Mouse (Mus musculus) lung, postnatal 0 days (tissue): ENCODE data around the gene Ptpn1. TPM values are rescaled to one million over a fixed set of nuclear protein-coding genes. Genes with fewer than 3 reads are reported as not detected.

ENCODE experiments used
- ATAC-seq: fragments of 200-750 bp; cut with Nextera tagmentation; 2 replicates; pipeline ENCODE4 v1.8.0; 2017; ENCODE audit warnings: moderate library complexity
- DNase-seq: peaks from one replicate; pipeline ENCODE4 v3.0.0-alpha.2; 2016; ENCODE audit warnings: low spot score
- H3K27ac ChIP-seq: fragments of 300-500 bp; sonication (generic); 2 replicates; pipeline ENCODE4 v1.5.1; 2014; ENCODE audit warnings: antibody characterized with exemption, mild to moderate bottlenecking, low read length, mixed read lengths
- H3K27me3 ChIP-seq: fragments of 300-500 bp; sonication (generic); replicated peaks from 2 replicates; pipeline ENCODE4 v1.6.1; 2014; ENCODE audit warnings: low read length, mixed read lengths; ENCODE audit not compliant: insufficient read depth
- H3K36me3 ChIP-seq: fragments of 300-500 bp; sonication (generic); 2 replicates; pipeline ENCODE4 v1.6.1; 2014; ENCODE audit warnings: low read length, mixed read lengths; ENCODE audit not compliant: insufficient read depth
- H3K4me1 ChIP-seq: fragments of 300-500 bp; sonication (generic); 2 replicates; pipeline ENCODE4 v1.6.1; 2014; ENCODE audit warnings: antibody characterized with exemption, low read depth, low read length, mixed read lengths; ENCODE audit not compliant: insufficient read depth
- H3K4me2 ChIP-seq: fragments of 300-500 bp; sonication (generic); replicated peaks from 2 replicates; pipeline ENCODE4 v1.6.1; 2014; ENCODE audit warnings: low read depth, mild to moderate bottlenecking, low read length, moderate library complexity, mixed read lengths
- H3K4me3 ChIP-seq: fragments of 300-500 bp; sonication (generic); 2 replicates; pipeline ENCODE4 v1.5.1; 2014; ENCODE audit warnings: low read depth, low read length
- H3K9ac ChIP-seq: fragments of 300-500 bp; sonication (generic); replicated peaks from 2 replicates; pipeline ENCODE4 v1.6.1; 2014; ENCODE audit warnings: low read depth, mild to moderate bottlenecking
- H3K9me3 ChIP-seq: fragments of 300-500 bp; sonication (generic); 2 replicates; pipeline ENCODE4 v1.6.1; 2016; ENCODE audit warnings: low read length, mixed read lengths
- CTCF ChIP-seq: IDR thresholded peaks from 2 replicates; pipeline ENCODE4 v1.5.1; 2016; ENCODE audit warnings: antibody characterized with exemption, mild to moderate bottlenecking
- EP300 ChIP-seq: IDR thresholded peaks from 2 replicates; pipeline ENCODE4 v1.6.1; 2016; ENCODE audit warnings: antibody characterized with exemption, mild to moderate bottlenecking, control low read depth
- WGBS: fragments of 180-500 bp; shearing (Covaris S2); extraction: QIAGEN DNeasy Blood & Tissue Kit; methylation state at CpG from one replicate; pipeline ENCODE4 v1.1.7; 2014; 5-methylcytosine and 5-hydroxymethylcytosine counted together
- polyA plus RNA-seq: library from polyadenylated mRNA; unstranded; fragments of >200 nt; fragmentation: Nextera tagmentation; extraction: Ambion mirVana; gene quantifications from 2 replicates; pipeline ENCODE4 v1.2.1, GENCODE M21; 2015

Ptpn1 gene
- polyA plus RNA-seq, 1 experiment from 2014 or later: 81.2 TPM

- no peak overlapping the region for H3K9ac ChIP-seq
- 39% methylated on average over 10 of the region's 10 CpGs for WGBS
Observed at GRCm38 (mm10) chr2:167893680-167894079, 38.2 kb upstream of the Ptpn1 start.

GRCm38 (mm10) chr2:167894948-167895372 is 36.9 kb upstream of the Ptpn1 start:
- Histone ChIP-seq H3K9ac (no peak overlapping the region), H3K9me3 (no peaks in the 10 kb centered on the region), H3K27me3 (0 out of 2 replicates have a peak, but pooled peaks cover 3% of the 10 kb centered on the region), H3K27ac (no peak overlapping the region), H3K36me3 (no peaks in the 10 kb centered on the region), H3K4me3 (no peak overlapping the region), H3K4me2 (peak overlapping the region; percentile 11; the same call in 1 of the 2 replicates), H3K4me1 (no peaks in the 10 kb centered on the region)
- peak; percentile 97 for TF ChIP-seq CTCF
- TF ChIP-seq EP300: no peak
- ATAC-seq: peak; percentile 59
- under 1% methylated on average over 30 of the region's 30 CpGs for WGBS
- peak; percentile 87 for DNase-seq

More at GRCm38 (mm10) chr2:167893680-167894079, 38.2 kb upstream of the Ptpn1 start:
- Histone ChIP-seq H3K9me3 (no peaks in the 10 kb centered on the region), H3K4me1 (peaks cover 3% of the 10 kb centered on the region; the same call in 1 of the 2 replicates), H3K27me3 (0 out of 2 replicates have a peak, but pooled peaks cover 3% of the 10 kb centered on the region), H3K4me3 (no peak overlapping the region), H3K4me2 (no peak overlapping the region), H3K36me3 (no peaks in the 10 kb centered on the region), H3K27ac (peak overlapping the region; percentile 60)
- TF ChIP-seq EP300 (peak; percentile 71), CTCF (no peak)
- DNase-seq: peak; percentile 90
- peak; percentile 87 for ATAC-seq

GRCm38 (mm10) chr2:167897896-167898295 is 34.0 kb upstream of the Ptpn1 start:
- no peaks in the 10 kb centered on the region for H3K9me3 ChIP-seq
- no peak overlapping the region for H3K4me3 ChIP-seq
- TF ChIP-seq CTCF (no peak), EP300 (no peak)
- H3K27ac ChIP-seq: no peak overlapping the region
- DNase-seq (no peak), ATAC-seq (no peak)
- H3K4me1 ChIP-seq: 0 out of 2 replicates have a peak, but pooled peaks cover 2% of the 10 kb centered on the region
- H3K9ac ChIP-seq: no peak overlapping the region
- H3K27me3 ChIP-seq: 0 out of 2 replicates have a peak, but pooled peaks cover 3% of the 10 kb centered on the region
- 71% methylated on average over 8 of the region's 8 CpGs for WGBS
- H3K36me3 ChIP-seq: no peaks in the 10 kb centered on the region
- H3K4me2 ChIP-seq: no peak overlapping the region

- Histone ChIP-seq H3K9me3 (no peaks in the 10 kb centered on the region), H3K4me2 (no peak overlapping the region), H3K9ac (no peak overlapping the region), H3K4me1 (0 out of 2 replicates have a peak, but pooled peaks cover 4% of the 10 kb centered on the region), H3K27me3 (0 out of 2 replicates have a peak, but pooled peaks cover 3% of the 10 kb centered on the region), H3K4me3 (no peak overlapping the region), H3K36me3 (no peaks in the 10 kb centered on the region), H3K27ac (no peak overlapping the region)
- no peak for DNase-seq
- ATAC-seq: no peak
- 12% methylated on average over 16 of the region's 16 CpGs for WGBS
- TF ChIP-seq EP300 (no peak), CTCF (peak; percentile 23; the same call in 1 of the 2 replicates)
Observed at GRCm38 (mm10) chr2:167899989-167900421, 31.9 kb upstream of the Ptpn1 start.

DNA sequence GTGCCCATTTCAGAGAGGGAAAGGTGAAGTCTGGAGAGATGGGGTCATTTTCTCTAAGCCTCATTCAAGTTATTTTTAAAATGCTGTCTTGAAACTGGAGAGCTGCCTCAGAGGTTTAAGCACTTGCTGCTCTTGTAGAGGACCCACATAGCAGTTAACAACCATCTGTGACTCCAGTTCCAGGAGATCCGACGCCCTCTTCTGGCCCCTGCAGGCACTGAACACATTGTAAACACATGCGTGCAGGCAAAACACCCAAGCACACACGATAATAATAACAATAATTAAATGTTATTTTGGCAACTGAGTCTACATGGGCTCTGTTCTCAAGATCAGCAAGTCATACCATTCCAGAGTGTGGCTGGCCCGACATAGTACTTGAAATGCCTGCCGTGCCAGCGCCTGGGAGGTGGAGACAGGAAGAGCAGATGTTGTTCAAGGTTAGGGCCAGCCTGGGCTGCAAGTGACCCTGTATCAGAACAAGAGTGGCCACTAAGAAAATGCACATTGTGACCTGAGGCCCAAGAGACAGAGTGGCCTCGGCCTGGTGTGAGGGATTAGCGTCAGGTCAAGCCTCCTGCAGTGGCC is 29.6 kb upstream of the Ptpn1 start:
- ATAC-seq (peak; percentile 72), DNase-seq (peak; percentile 27)
- H3K4me3 ChIP-seq: no peak overlapping the region
- no peaks in the 10 kb centered on the region for H3K27me3 ChIP-seq
- no peaks in the 10 kb centered on the region for H3K36me3 ChIP-seq
- 44% methylated on average over 9 of the region's 9 CpGs for WGBS
- H3K9ac ChIP-seq: no peak overlapping the region
- TF ChIP-seq CTCF: peak; percentile 51
- no peak for TF ChIP-seq EP300
- H3K9me3 ChIP-seq: no peaks in the 10 kb centered on the region
- peak overlapping the region; percentile 68 for H3K27ac ChIP-seq
- H3K4me2 ChIP-seq: no peak overlapping the region
- 0 out of 2 replicates have a peak, but pooled peaks cover 4% of the 10 kb centered on the region for H3K4me1 ChIP-seq

- DNase-seq: peak; percentile 68
- H3K36me3 ChIP-seq: no peaks in the 10 kb centered on the region
- peak; percentile 65 for ATAC-seq
- no peak for TF ChIP-seq CTCF
- TF ChIP-seq EP300: 0 out of 2 replicates have a peak, but pooled peaks have one; percentile 15
- H3K9ac ChIP-seq: no peak overlapping the region
- H3K27ac ChIP-seq: peak overlapping the region; percentile 68
- H3K4me2 ChIP-seq: no peak overlapping the region
- no peaks in the 10 kb centered on the region for H3K27me3 ChIP-seq
- 0 out of 2 replicates have a peak, but pooled peaks cover 4% of the 10 kb centered on the region for H3K4me1 ChIP-seq
- WGBS: 64% methylated on average over 11 of the region's 11 CpGs
- H3K4me3 ChIP-seq: no peak overlapping the region
- H3K9me3 ChIP-seq: no peaks in the 10 kb centered on the region
Observed at GRCm38 (mm10) chr2:167903242-167903952, 28.5 kb upstream of the Ptpn1 start.
